Comparison of ENCODE assay signal across 8 mouse cellular contexts in the genomic region with DNA sequence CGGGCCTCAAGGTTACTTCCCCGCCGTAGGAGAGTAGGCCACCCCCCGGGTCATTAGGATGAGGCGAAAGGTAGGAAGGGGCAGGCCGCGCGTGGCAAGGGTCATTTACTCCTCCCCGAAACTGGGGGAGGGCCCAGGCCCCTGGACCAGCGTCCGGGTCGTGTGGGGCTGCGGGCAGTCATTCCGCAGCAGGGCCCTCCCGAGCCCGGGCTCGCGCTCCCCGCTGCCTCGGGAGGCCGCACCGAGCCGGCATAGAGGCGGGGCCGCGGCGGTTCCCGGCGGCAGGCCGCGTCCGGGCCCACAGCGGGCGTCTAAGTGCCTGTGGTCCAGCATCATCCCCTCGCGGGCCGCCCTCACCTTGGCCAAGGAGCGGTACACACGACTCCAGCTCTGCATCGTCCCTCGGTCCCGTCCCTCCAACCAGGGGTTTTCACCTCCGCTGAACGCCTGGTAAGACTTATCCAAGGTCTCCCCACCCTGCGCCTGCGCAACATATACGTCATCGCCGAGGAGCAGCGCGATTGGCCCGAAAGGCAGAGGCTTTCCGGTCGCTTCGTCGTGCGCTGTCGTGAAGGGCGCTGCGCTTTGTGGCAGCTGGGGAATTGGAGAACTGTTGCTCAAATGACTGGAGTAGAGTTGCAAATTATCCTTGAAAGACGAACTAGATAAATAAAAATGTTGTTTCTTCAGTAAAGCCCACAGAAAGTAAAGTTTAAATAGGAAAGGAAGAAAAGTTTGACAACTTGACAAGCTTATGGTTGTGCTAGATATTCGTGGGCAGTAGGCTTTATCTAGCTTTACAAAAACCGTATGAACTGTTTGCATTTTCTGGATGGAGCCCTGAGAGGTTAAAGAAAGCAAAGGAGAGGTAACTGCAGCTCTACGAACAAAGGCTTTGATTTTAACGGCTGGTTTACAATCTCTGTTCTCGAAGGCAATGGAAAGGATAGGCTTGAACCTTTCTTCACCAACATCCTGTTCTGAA. TPM values are rescaled to one million over a fixed set of nuclear protein-coding genes. Genes with fewer than 3 reads are reported as not detected.
DNase-seq lines count a peak whose midpoint lies in the region; ATAC-seq and TF ChIP-seq lines count a peak whose summit lies in the region.

A gene (minus strand): TSS at position 510 of the 985 bp plus-strand sequence.

- WGBS in forebrain, embryonic 10.5 days: 6% methylated on average over 66 of the region's 66 CpGs
- 5% methylated on average over 66 of the region's 66 CpGs for WGBS in heart, embryonic 15.5 days
- 4% methylated on average over 66 of the region's 66 CpGs for WGBS in liver, embryonic 14.5 days (ENCODE audit: insufficient replicate concordance)
- WGBS in neural tube, embryonic 11.5 days: 6% methylated on average over 59 of the region's 66 CpGs
- WGBS in stomach, postnatal 0 days: 5% methylated on average over 66 of the region's 66 CpGs

- H3K27ac ChIP-seq in forebrain, embryonic 10.5 days: peak within 1 kb of the TSS; percentile 91
- peak within 1 kb of the TSS; percentile 92 for H3K27ac ChIP-seq in heart, embryonic 15.5 days
- H3K27ac ChIP-seq in liver, embryonic 14.5 days: peak within 1 kb of the TSS; percentile 59
- peak within 1 kb of the TSS; percentile 27; the same call in 1 of the 2 replicates for H3K27ac ChIP-seq in neural tube, embryonic 11.5 days (ENCODE audit: low read depth, low read length)
- peak within 1 kb of the TSS; percentile 86 for H3K27ac ChIP-seq in stomach, postnatal 0 days (replicated peaks)

- H3K4me2 ChIP-seq in heart, embryonic 15.5 days: peak within 1 kb of the TSS; percentile 75
- H3K4me2 ChIP-seq in liver, embryonic 14.5 days (ENCODE audit: low read depth): peak within 1 kb of the TSS; percentile 78
- H3K4me2 ChIP-seq in neural tube, embryonic 11.5 days (ENCODE audit: low read depth): peak within 1 kb of the TSS; percentile 88
- H3K4me2 ChIP-seq in stomach, postnatal 0 days (replicated peaks; ENCODE audit: low read depth): peak within 1 kb of the TSS; percentile 76

- DNase-seq in CD8-positive naive resting alpha-beta T cell, adult 2 months (ENCODE audit: low read depth in 2 of 2, low spot score in 2 of 2): peak; percentile 90 to 93
- peak; percentile 92 for DNase-seq in c-Kit-positive CD71-negative TER-119-negative erythroid progenitor cells, embryonic 14.5 days (ENCODE audit: low read depth)
- peak; percentile 97 for DNase-seq in forebrain, embryonic 10.5 days (ENCODE audit: extremely low spot score, low spot score)
- DNase-seq in kidney, postnatal 25 days: peak; percentile 98 to 99
- peak; percentile 90 to 92 (median 91) for DNase-seq in liver, embryonic 14.5 days (ENCODE audit: low read depth in 3 of 3, low spot score in 3 of 3)
- peak; percentile 97 for DNase-seq in neural tube, embryonic 11.5 days (ENCODE audit: low spot score)
- peak; percentile 97 for DNase-seq in stomach, postnatal 0 days (ENCODE audit: low spot score)

- H3K4me1 ChIP-seq in forebrain, embryonic 10.5 days: peaks cover 15% of the 10 kb centered on the region
- peaks cover 15% of the 10 kb centered on the region for H3K4me1 ChIP-seq in heart, embryonic 15.5 days (replicated peaks)
- H3K4me1 ChIP-seq in liver, embryonic 14.5 days (replicated peaks; ENCODE audit: control insufficient read depth in 2 of 2, insufficient read depth in 2 of 2, low read length in 1 of 2): peaks cover 0 to 4% of the 10 kb centered on the region in 2 experiments
- peaks cover 5% of the 10 kb centered on the region for H3K4me1 ChIP-seq in neural tube, embryonic 11.5 days (ENCODE audit: control insufficient read depth, insufficient read depth, low read length)
- peaks cover 3% of the 10 kb centered on the region; the same call in 1 of the 2 replicates for H3K4me1 ChIP-seq in stomach, postnatal 0 days (replicated peaks; ENCODE audit: control insufficient read depth, insufficient read depth)

- TF ChIP-seq CTCF in liver, embryonic 14.5 days (IDR thresholded peaks at IDR 0.05; ENCODE audit: low read depth): no peak
- no peak for TF ChIP-seq CTCF in stomach, postnatal 0 days (IDR thresholded peaks at IDR 0.05; ENCODE audit: low read depth)

- H3K36me3 ChIP-seq in forebrain, embryonic 10.5 days (replicated peaks): peaks cover 24% of the 10 kb centered on the region
- H3K36me3 ChIP-seq in heart, embryonic 15.5 days: peaks cover 20% of the 10 kb centered on the region
- peaks cover 6% of the 10 kb centered on the region for H3K36me3 ChIP-seq in liver, embryonic 14.5 days (replicated peaks; ENCODE audit: control insufficient read depth, insufficient read depth, low read depth)
- H3K36me3 ChIP-seq in neural tube, embryonic 11.5 days (ENCODE audit: control insufficient read depth, insufficient read depth, low read length): peaks cover 3% of the 10 kb centered on the region; the same call in 1 of the 2 replicates
- H3K36me3 ChIP-seq in stomach, postnatal 0 days (ENCODE audit: control insufficient read depth, insufficient read depth, low read length): no peaks in the 10 kb centered on the region

- peak within 1 kb of the TSS; percentile 94 for H3K4me3 ChIP-seq in forebrain, embryonic 10.5 days
- peak within 1 kb of the TSS; percentile 81 for H3K4me3 ChIP-seq in heart, embryonic 15.5 days
- peak within 1 kb of the TSS; percentile 82 to 97 for H3K4me3 ChIP-seq in liver, embryonic 14.5 days (ENCODE audit: insufficient read depth in 1 of 2, low read depth in 2 of 2, low read length in 2 of 2)
- H3K4me3 ChIP-seq in neural tube, embryonic 11.5 days (ENCODE audit: low read depth, low read length): peak within 1 kb of the TSS; percentile 97
- H3K4me3 ChIP-seq in stomach, postnatal 0 days (ENCODE audit: low read depth, low read length): peak within 1 kb of the TSS; percentile 90

- H3K9me3 ChIP-seq in forebrain, embryonic 10.5 days: peaks cover 5% of the 10 kb centered on the region; the same call in 1 of the 2 replicates
- H3K9me3 ChIP-seq in heart, embryonic 15.5 days (replicated peaks): no peaks in the 10 kb centered on the region
- H3K9me3 ChIP-seq in liver, embryonic 14.5 days (ENCODE audit: control insufficient read depth, low read length): no peaks in the 10 kb centered on the region
- H3K9me3 ChIP-seq in neural tube, embryonic 11.5 days (ENCODE audit: control insufficient read depth, low read length): no peaks in the 10 kb centered on the region
- no peaks in the 10 kb centered on the region for H3K9me3 ChIP-seq in stomach, postnatal 0 days (ENCODE audit: control insufficient read depth, low read length)

- TF ChIP-seq EP300 in liver, embryonic 14.5 days (IDR thresholded peaks at IDR 0.05; ENCODE audit: low read depth): no peak
- no peak for TF ChIP-seq EP300 in stomach, postnatal 0 days (optimal IDR thresholded peaks at IDR 0.05)

- peak; percentile 98 for ATAC-seq in heart, embryonic 15.5 days (replicated peaks; ENCODE audit: insufficient number of reproducible peaks, insufficient read depth, low FRiP score, low read depth)
- peak; percentile 98 for ATAC-seq in liver, embryonic 14.5 days (ENCODE audit: insufficient read depth)
- peak; percentile 99 for ATAC-seq in neural tube, embryonic 11.5 days (ENCODE audit: insufficient read depth, low FRiP score, low TSS enrichment)
- peak; percentile 99 for ATAC-seq in stomach, postnatal 0 days (ENCODE audit: low FRiP score, low TSS enrichment)

- H3K9ac ChIP-seq in heart, embryonic 15.5 days: peak within 1 kb of the TSS; percentile 94
- H3K9ac ChIP-seq in liver, embryonic 14.5 days (replicated peaks): peak within 1 kb of the TSS; percentile 96
- peak within 1 kb of the TSS; percentile 92 for H3K9ac ChIP-seq in neural tube, embryonic 11.5 days (ENCODE audit: low read length)
- H3K9ac ChIP-seq in stomach, postnatal 0 days (ENCODE audit: low read length): peak within 1 kb of the TSS; percentile 94

- no peaks in the 10 kb centered on the region for H3K27me3 ChIP-seq in forebrain, embryonic 10.5 days (ENCODE audit: poor library complexity, severe bottlenecking)
- H3K27me3 ChIP-seq in heart, embryonic 15.5 days: no peaks in the 10 kb centered on the region
- H3K27me3 ChIP-seq in liver, embryonic 14.5 days (ENCODE audit: control insufficient read depth, insufficient read depth, low read length): no peaks in the 10 kb centered on the region
- H3K27me3 ChIP-seq in neural tube, embryonic 11.5 days (ENCODE audit: control insufficient read depth, insufficient read depth, low read length): no peaks in the 10 kb centered on the region
- no peaks in the 10 kb centered on the region for H3K27me3 ChIP-seq in stomach, postnatal 0 days (ENCODE audit: control insufficient read depth, insufficient read depth, low read length)

RNA-seq across cellular contexts. Expression of the gene that starts here (rescaled TPM):
- 136 and 137 TPM in 2 replicates for polyA plus RNA-seq in forebrain, embryonic 10.5 days (2016; fragmentation: Nextera tagmentation; extraction: Ambion mirVana)
- polyA plus RNA-seq in heart, embryonic 15.5 days (2015; fragmentation: Nextera tagmentation; extraction: Ambion mirVana): 185 and 235 TPM in 2 replicates
- polyA plus RNA-seq in liver, embryonic 14.5 days (2012; rRNA removed): 19.0 and 37.8 TPM in 2 replicates
- polyA plus RNA-seq in liver, embryonic 14.5 days (2014; fragmentation: Nextera tagmentation; extraction: Ambion mirVana): 81.9 and 83.4 TPM in 2 replicates
- polyA plus RNA-seq in neural tube, embryonic 11.5 days (2014; fragmentation: Nextera tagmentation; extraction: Ambion mirVana): 141 and 156 TPM in 2 replicates
- 108 and 112 TPM in 2 replicates for polyA plus RNA-seq in stomach, postnatal 0 days (2015; fragmentation: Nextera tagmentation; extraction: Ambion mirVana)

Comparison
In these comparisons a context has a peak if more than half of its experiments do, and no peak if none do; other contexts are left out.
1. Peak in every context shown above with its lines: DNase-seq, ATAC-seq, H3K4me3 ChIP-seq and H3K27ac ChIP-seq.
2. H3K27ac ChIP-seq: peak in every context shown above with its lines; median percentile 92 in heart, embryonic 15.5 days; 91 in forebrain, embryonic 10.5 days; 86 in stomach, postnatal 0 days; 59 in liver, embryonic 14.5 days; 27 in neural tube, embryonic 11.5 days.